Mouse (Mus musculus) heart, embryonic 12.5 days (tissue): ENCODE data around the gene Akr1b3. TPM values are rescaled to one million over a fixed set of nuclear protein-coding genes. Genes with fewer than 3 reads are reported as not detected.
"Not testable (repeated sequence)": the region's sequence is repeated elsewhere in the genome, so short reads cannot be mapped to it uniquely, and the experiment has no call there.

Source experiments
- ATAC-seq: fragments of 200-750 bp; cut with Nextera tagmentation; 2 replicates; pipeline ENCODE4 v1.8.0; 2017; ENCODE audit warnings: moderate TSS enrichment, moderate library complexity; ENCODE audit not compliant: insufficient number of reproducible peaks, low FRiP score
- H3K27ac ChIP-seq: fragments of 300-500 bp; sonication (generic); 2 replicates; pipeline ENCODE4 v1.5.1; 2016; ENCODE audit warnings: mild to moderate bottlenecking, moderate library complexity; ENCODE audit not compliant: poor library complexity, severe bottlenecking
- H3K27me3 ChIP-seq: fragments of 300-500 bp; sonication (generic); replicated peaks from 2 replicates; pipeline ENCODE4 v1.6.1; 2016; ENCODE audit warnings: mild to moderate bottlenecking, moderate library complexity
- H3K36me3 ChIP-seq: fragments of 300-500 bp; sonication (generic); 2 replicates; pipeline ENCODE4 v1.6.1; 2016; ENCODE audit warnings: mild to moderate bottlenecking, moderate library complexity
- H3K4me1 ChIP-seq: fragments of 300-500 bp; sonication (generic); replicated peaks from 2 replicates; pipeline ENCODE4 v1.6.1; 2016; ENCODE audit warnings: mild to moderate bottlenecking
- H3K4me2 ChIP-seq: fragments of 300-500 bp; sonication (generic); 2 replicates; pipeline ENCODE4 v1.6.1; 2016; ENCODE audit warnings: mild to moderate bottlenecking, moderate library complexity
- H3K4me3 ChIP-seq: fragments of 300-500 bp; sonication (generic); 2 replicates; pipeline ENCODE4 v1.5.1; 2016; ENCODE audit warnings: mild to moderate bottlenecking
- H3K9ac ChIP-seq: fragments of 300-500 bp; sonication (generic); 2 replicates; pipeline ENCODE4 v1.6.1; 2016; ENCODE audit warnings: mild to moderate bottlenecking, moderate library complexity
- H3K9me3 ChIP-seq: fragments of 300-500 bp; sonication (generic); replicated peaks from 2 replicates; pipeline ENCODE4 v1.6.1; 2016; ENCODE audit warnings: mild to moderate bottlenecking, moderate library complexity
- WGBS: fragments of 180-500 bp; shearing (Covaris S2); methylation state at CpG from one replicate; pipeline ENCODE4 v1.1.7; 2016; 5-methylcytosine and 5-hydroxymethylcytosine counted together
- polyA plus RNA-seq: library from polyadenylated mRNA; unstranded; fragments of >200 nt; fragmentation: Nextera tagmentation; extraction: Ambion mirVana; gene quantifications from 2 replicates; pipeline ENCODE4 v1.2.1, GENCODE M21; 2016

Gene Akr1b3
- polyA plus RNA-seq, 1 experiment from 2014 or later = 177 TPM

DNA sequence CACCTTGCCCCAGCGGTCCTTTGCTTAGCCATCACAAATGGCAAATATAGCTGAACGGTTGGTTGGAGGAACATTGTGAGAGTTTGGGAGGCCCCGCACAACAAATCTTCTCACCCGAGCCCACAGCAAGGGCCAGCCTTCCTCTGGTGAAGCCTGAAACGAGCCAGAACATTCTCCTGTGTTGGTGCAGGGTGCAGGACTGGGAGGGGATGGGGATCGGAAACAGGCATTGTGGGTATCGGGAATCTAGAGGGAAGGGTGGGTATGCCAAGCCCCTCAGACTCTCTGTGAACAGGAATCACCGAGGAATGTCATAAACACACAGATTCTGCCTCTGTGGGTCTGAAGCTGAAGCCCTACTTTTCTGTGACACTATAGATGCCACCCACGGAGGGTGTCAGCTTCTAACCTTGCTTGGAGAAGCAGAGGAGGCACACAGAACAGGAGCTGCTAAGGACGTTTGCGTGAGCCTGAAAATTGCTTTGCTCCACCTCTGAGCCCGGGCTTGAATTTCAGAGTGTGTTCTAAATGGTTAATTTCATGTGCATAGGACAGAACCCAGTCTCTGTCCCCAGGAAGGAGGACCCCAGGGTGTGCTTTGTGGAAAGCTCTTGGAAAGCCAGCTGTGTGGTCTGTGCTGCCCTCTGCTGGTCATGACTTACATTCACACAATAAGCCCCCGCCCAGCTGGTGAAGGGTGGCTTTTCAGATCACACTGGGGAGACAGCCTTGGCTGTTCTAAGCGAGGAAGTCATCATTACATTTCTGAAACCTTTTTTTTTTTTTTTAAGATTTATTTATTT is 29.0 kb upstream of the Akr1b3 start:
- peak overlapping the region; percentile 40; the same call in 1 of the 2 replicates for H3K4me2 ChIP-seq
- H3K4me1 ChIP-seq = peaks cover 26% of the 10 kb centered on the region
- 0 out of 2 replicates have a peak overlapping the region, but pooled peaks have one; percentile 9 for H3K4me3 ChIP-seq
- no peak overlapping the region for H3K9ac ChIP-seq
- H3K36me3 ChIP-seq = no peaks in the 10 kb centered on the region
- no peaks in the 10 kb centered on the region for H3K27me3 ChIP-seq
- ATAC-seq = peak; percentile 78
- H3K27ac ChIP-seq = no peak overlapping the region
- H3K9me3 ChIP-seq = no peaks in the 10 kb centered on the region
- 39% methylated on average over 14 of the region's 14 CpGs for WGBS

DNA sequence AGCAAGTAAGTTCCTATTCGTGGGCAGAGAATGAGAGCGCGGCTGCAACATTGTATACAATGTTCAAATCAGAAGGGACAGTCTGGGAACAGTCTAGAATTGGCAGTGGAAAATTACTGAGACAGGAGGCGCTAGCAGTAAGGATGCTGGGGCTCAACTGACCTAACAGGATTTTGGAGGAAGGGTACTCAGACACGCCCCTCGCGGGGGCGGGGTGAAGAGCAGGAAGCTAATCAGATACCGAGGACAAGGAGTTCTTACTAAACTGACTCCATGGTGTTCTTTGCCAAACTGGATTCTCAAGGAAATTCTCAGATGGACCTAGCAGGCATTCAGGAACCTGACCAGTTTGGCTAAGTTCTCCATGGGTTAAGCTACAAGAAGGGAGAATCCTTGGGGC is 27.7 kb upstream of the Akr1b3 start:
- 20% methylated on average over 9 of the region's 9 CpGs for WGBS
- ATAC-seq = no peak

GRCm38 (mm10) chr6:34344135-34344850 is 27.0 kb upstream of the Akr1b3 start:
- no peak overlapping the region for H3K27ac ChIP-seq
- H3K9me3 ChIP-seq = no peaks in the 10 kb centered on the region; the same call in 1 of the 2 replicates
- no peak overlapping the region for H3K4me3 ChIP-seq
- 57% methylated on average over 10 of the region's 10 CpGs for WGBS
- H3K36me3 ChIP-seq = no peaks in the 10 kb centered on the region
- H3K4me1 ChIP-seq = peaks cover 21% of the 10 kb centered on the region
- no peak overlapping the region for H3K9ac ChIP-seq
- no peak for ATAC-seq
- no peaks in the 10 kb centered on the region for H3K27me3 ChIP-seq
- no peak overlapping the region for H3K4me2 ChIP-seq

More for the DNA sequence above, 27.7 kb upstream of the Akr1b3 start:
- H3K36me3 ChIP-seq = no peaks in the 10 kb centered on the region
- H3K4me3 ChIP-seq = no peak overlapping the region
- H3K9me3 ChIP-seq = no peaks in the 10 kb centered on the region; the same call in 1 of the 2 replicates
- H3K4me2 ChIP-seq = peak overlapping the region; percentile 14; the same call in 1 of the 2 replicates
- H3K27ac ChIP-seq = 0 out of 2 replicates have a peak overlapping the region, but pooled peaks have one; percentile 13
- no peak overlapping the region for H3K9ac ChIP-seq
- peaks cover 21% of the 10 kb centered on the region for H3K4me1 ChIP-seq
- H3K27me3 ChIP-seq = no peaks in the 10 kb centered on the region

DNA sequence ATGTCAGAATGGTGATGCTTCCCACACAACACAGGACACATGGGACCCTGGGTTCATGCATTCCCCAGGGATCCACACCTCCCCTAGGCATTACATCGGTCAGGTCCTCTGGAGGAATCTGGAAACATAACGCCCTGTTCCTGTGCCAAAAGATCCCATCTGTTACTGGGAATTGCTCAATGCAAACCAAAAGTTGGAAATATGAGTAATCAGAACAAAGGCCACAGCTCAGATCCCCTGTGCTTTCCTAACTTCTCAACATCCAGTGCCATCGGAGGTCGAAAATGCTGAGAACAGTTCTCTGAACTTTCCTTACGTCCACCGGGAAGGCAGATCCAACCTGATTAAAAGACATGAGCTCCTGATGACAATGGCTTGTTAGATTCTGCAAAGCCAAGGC is 26.1 kb upstream of the Akr1b3 start:
- H3K4me3 ChIP-seq = no peak overlapping the region
- no peaks in the 10 kb centered on the region; the same call in 1 of the 2 replicates for H3K9me3 ChIP-seq

DNA sequence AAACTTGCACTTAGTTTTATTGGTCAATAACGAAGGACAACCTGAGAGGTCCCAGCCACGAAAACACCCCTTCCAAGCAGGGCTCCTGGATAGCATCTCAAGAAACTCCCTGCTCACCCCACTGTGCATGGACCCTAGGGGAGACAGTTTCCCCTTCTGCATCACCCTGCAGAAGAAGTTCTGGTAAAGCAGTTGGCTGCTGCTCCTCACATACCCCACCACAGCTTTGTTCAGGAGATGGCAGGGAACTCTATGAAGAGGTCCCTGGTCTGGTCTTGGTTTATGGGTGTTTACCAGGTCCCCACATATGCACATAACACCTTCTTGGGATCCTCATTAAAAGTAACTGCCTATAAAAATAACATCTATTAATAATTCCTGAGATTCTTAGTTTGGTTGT is 25.2 kb upstream of the Akr1b3 start:
- no peaks in the 10 kb centered on the region; the same call in 1 of the 2 replicates for H3K9me3 ChIP-seq
- ATAC-seq = no peak
- no peaks in the 10 kb centered on the region for H3K27me3 ChIP-seq
- H3K36me3 ChIP-seq = no peaks in the 10 kb centered on the region
- H3K27ac ChIP-seq = no peak overlapping the region
- H3K4me1 ChIP-seq = peaks cover 21% of the 10 kb centered on the region
- no peak overlapping the region for H3K4me3 ChIP-seq
- 93% methylated on average over 2 of the region's 2 CpGs for WGBS
- H3K4me2 ChIP-seq = no peak overlapping the region
- H3K9ac ChIP-seq = no peak overlapping the region

More for the DNA sequence above, 26.1 kb upstream of the Akr1b3 start:
- WGBS = 80% methylated on average over 6 of the region's 6 CpGs
- ATAC-seq = no peak
- no peak overlapping the region for H3K4me2 ChIP-seq
- peaks cover 21% of the 10 kb centered on the region for H3K4me1 ChIP-seq
- H3K27me3 ChIP-seq = no peaks in the 10 kb centered on the region
- H3K9ac ChIP-seq = no peak overlapping the region
- no peak overlapping the region for H3K27ac ChIP-seq
- H3K36me3 ChIP-seq = no peaks in the 10 kb centered on the region

DNA sequence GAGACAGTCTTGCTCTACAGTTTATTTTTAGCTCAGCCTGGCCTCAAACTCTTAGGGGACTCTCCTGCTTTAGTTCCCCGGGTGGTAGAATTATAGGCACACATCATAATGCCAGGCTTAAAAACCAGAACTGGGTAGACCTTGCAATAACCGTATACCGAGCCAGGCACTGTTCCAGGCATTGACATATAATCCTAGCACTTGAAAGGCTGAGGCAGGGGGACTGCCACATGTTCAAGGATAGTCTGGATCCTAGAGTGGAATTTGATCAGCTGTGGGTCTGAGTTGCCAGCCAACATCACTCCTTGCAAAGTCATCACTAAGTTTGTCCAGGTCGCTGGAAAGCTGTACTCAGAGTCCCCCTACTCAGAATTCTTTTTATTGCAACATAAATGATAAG is 24.7 kb upstream of the Akr1b3 start:
- Histone ChIP-seq H3K9me3 (no peaks in the 10 kb centered on the region; the same call in 1 of the 2 replicates), H3K27ac (no peak overlapping the region), H3K4me2 (no peak overlapping the region), H3K9ac (no peak overlapping the region), H3K4me3 (no peak overlapping the region), H3K27me3 (no peaks in the 10 kb centered on the region), H3K36me3 (no peaks in the 10 kb centered on the region), H3K4me1 (peaks cover 21% of the 10 kb centered on the region)
- ATAC-seq = no peak
- WGBS = 64% methylated on average over 4 of the region's 4 CpGs

DNA sequence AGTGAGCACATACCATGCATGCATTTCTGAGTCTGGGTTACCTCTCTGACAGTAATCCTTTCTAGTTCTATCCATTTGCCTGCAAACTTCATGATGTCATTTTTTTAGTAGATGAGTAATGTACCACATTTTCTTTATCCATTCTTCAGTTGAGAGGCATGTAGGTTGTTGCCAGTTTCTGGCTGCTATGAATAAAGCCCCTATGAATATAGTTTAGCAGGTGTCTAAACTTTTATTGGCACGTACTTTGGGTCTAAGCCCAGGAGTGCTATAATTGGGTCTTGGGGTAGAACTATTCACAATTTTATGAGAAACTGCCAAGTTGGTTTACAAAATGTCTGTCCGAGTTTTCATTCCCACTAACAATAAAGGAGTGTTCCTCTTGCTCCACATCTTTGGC is 20.5 kb upstream of the Akr1b3 start:
- 78% methylated on average over 2 of the region's 2 CpGs for WGBS
- H3K9ac ChIP-seq = no peak overlapping the region
- no peak for ATAC-seq

GRCm38 (mm10) chr6:34334673-34335072 is 17.4 kb upstream of the Akr1b3 start:
- Histone ChIP-seq H3K36me3 (no peaks in the 10 kb centered on the region), H3K4me3 (no peak overlapping the region), H3K9me3 (no peaks in the 10 kb centered on the region), H3K9ac (no peak overlapping the region), H3K27ac (no peak overlapping the region), H3K4me2 (no peak overlapping the region), H3K4me1 (peaks cover 12% of the 10 kb centered on the region), H3K27me3 (no peaks in the 10 kb centered on the region)
- no peak for ATAC-seq
- WGBS = 76% methylated on average over 5 of the region's 5 CpGs

More for the DNA sequence above, 20.5 kb upstream of the Akr1b3 start:
- Histone ChIP-seq H3K4me3 (no peak overlapping the region), H3K27me3 (no peaks in the 10 kb centered on the region), H3K9me3 (no peaks in the 10 kb centered on the region; the same call in 1 of the 2 replicates), H3K4me1 (0 out of 2 replicates have a peak, but pooled peaks cover 4% of the 10 kb centered on the region), H3K4me2 (no peak overlapping the region), H3K27ac (no peak overlapping the region), H3K36me3 (no peaks in the 10 kb centered on the region)

- H3K9ac ChIP-seq, H3K4me2 ChIP-seq, H3K9me3 ChIP-seq, H3K36me3 ChIP-seq, H3K27me3 ChIP-seq, H3K27ac ChIP-seq, ATAC-seq, H3K4me3 ChIP-seq: not testable (repeated sequence)
- peaks cover 12% of the 10 kb centered on the region for H3K4me1 ChIP-seq
- WGBS = 81% methylated on average over 12 of the region's 12 CpGs
Observed at GRCm38 (mm10) chr6:34331804-34332203, 14.5 kb upstream of the Akr1b3 start.

DNA sequence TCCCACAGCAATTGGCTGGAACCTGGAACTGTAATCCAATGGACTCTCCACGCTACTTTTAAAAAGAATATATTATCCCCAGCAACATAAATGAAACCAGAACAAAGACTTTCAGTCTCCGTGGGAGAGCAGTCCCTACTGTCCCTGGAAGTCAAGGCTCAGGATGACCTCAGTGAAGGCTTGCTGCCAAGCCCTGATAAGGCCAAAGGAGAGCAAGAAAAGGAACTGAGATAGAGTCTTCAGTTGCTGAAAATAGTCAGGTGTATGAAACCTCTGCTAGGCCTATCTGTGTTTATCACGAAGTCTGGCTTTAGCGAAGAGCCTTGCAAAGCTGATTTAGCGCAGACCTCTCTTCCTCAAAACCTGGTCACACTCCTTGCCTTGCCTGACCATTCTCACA is 14.1 kb upstream of the Akr1b3 start:
- Histone ChIP-seq H3K9me3 (no peaks in the 10 kb centered on the region), H3K27me3 (no peaks in the 10 kb centered on the region), H3K27ac (no peak overlapping the region), H3K4me1 (peaks cover 12% of the 10 kb centered on the region), H3K36me3 (no peaks in the 10 kb centered on the region), H3K4me2 (no peak overlapping the region), H3K9ac (no peak overlapping the region), H3K4me3 (no peak overlapping the region)
- ATAC-seq = no peak
- 34% methylated on average over 5 of the region's 5 CpGs for WGBS

DNA sequence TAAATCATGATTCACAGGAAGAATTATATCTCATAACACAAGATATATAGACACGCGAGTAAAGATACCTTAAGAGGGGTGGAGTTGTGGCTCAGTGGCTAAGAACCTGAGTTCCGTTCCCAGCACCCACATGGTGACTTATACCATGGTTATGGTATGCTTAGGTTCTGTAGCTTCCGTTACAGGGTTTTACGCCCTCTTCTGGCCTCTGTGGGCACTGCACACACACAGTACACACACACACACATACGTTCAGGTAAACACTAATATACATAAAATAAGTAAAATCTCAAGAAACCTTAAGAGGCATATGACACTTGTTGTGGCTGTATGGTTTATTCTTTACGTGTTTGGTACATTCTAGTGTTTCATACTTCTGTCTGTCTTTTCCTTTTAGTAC is 4.8 kb upstream of the Akr1b3 start:
- ATAC-seq = no peak
- H3K27ac ChIP-seq = no peak overlapping the region
- 91% methylated on average over 7 of the region's 7 CpGs for WGBS

More for the DNA sequence above, 4.8 kb upstream of the Akr1b3 start:
- Histone ChIP-seq H3K4me2 (no peak overlapping the region), H3K4me1 (0 out of 2 replicates have a peak, but pooled peaks cover 3% of the 10 kb centered on the region), H3K4me3 (no peak overlapping the region), H3K9me3 (no peaks in the 10 kb centered on the region), H3K9ac (no peak overlapping the region), H3K36me3 (no peaks in the 10 kb centered on the region), H3K27me3 (no peaks in the 10 kb centered on the region)
